Mouse (Mus musculus) kidney, embryonic 14.5 days (tissue): Measurements from ENCODE around the gene Aco2. TPM values are rescaled to one million over a fixed set of nuclear protein-coding genes. Genes with fewer than 3 reads are reported as not detected.
A peak's percentile ranks its signal among the peaks of the same experiment; 100 is the strongest.

Experiments
- ATAC-seq: fragments of 200-750 bp; cut with Nextera tagmentation; 2 replicates; pipeline ENCODE4 v1.8.0; 2017; ENCODE audit warnings: moderate number of reproducible peaks, mild to moderate bottlenecking, moderate TSS enrichment, moderate library complexity; ENCODE audit not compliant: low FRiP score, low TSS enrichment
- H3K27ac ChIP-seq: fragments of 300-500 bp; sonication (generic); 2 replicates; pipeline ENCODE4 v1.5.1; 2014; ENCODE audit warnings: low read depth, mild to moderate bottlenecking, low read length, moderate library complexity, mixed read lengths
- H3K27me3 ChIP-seq: fragments of 300-500 bp; sonication (generic); 2 replicates; pipeline ENCODE4 v1.6.1; 2014; ENCODE audit warnings: mild to moderate bottlenecking, low read length; ENCODE audit not compliant: control insufficient read depth, insufficient read depth
- H3K36me3 ChIP-seq: fragments of 300-500 bp; sonication (generic); 2 replicates; pipeline ENCODE4 v1.6.1; 2014; ENCODE audit warnings: low read length, mixed read lengths; ENCODE audit not compliant: control insufficient read depth, insufficient read depth
- H3K4me1 ChIP-seq: fragments of 300-500 bp; sonication (generic); 2 replicates; pipeline ENCODE4 v1.6.1; 2014; ENCODE audit warnings: low read length, mixed read lengths; ENCODE audit not compliant: control insufficient read depth, insufficient read depth
- H3K4me2 ChIP-seq: fragments of 300-500 bp; sonication (generic); replicated peaks from 2 replicates; pipeline ENCODE4 v1.6.1; 2014; ENCODE audit warnings: low read depth, mild to moderate bottlenecking, low read length
- H3K4me3 ChIP-seq: fragments of 300-500 bp; sonication (generic); 2 replicates; pipeline ENCODE4 v1.5.1; 2014; ENCODE audit warnings: mild to moderate bottlenecking, low read length
- H3K9ac ChIP-seq: fragments of 300-500 bp; sonication (generic); 2 replicates; pipeline ENCODE4 v1.6.1; 2014; ENCODE audit warnings: low read depth, mild to moderate bottlenecking, low read length, moderate library complexity
- H3K9me3 ChIP-seq: fragments of 300-500 bp; sonication (generic); 2 replicates; pipeline ENCODE4 v1.6.1; 2016; ENCODE audit warnings: low read length; ENCODE audit not compliant: control insufficient read depth
- WGBS: fragments of 180-500 bp; shearing (Covaris S2); extraction: QIAGEN DNeasy Blood & Tissue Kit; methylation state at CpG from one replicate; pipeline ENCODE4 v1.1.7; 2014; 5-methylcytosine and 5-hydroxymethylcytosine counted together
- polyA plus RNA-seq: library from polyadenylated mRNA; unstranded; fragments of >200 nt; fragmentation: Nextera tagmentation; extraction: Ambion mirVana; gene quantifications from 2 replicates; pipeline ENCODE4 v1.2.1, GENCODE M21; 2014

Gene Aco2
- polyA plus RNA-seq, 1 experiment from 2014 or later = 191 TPM

DNA sequence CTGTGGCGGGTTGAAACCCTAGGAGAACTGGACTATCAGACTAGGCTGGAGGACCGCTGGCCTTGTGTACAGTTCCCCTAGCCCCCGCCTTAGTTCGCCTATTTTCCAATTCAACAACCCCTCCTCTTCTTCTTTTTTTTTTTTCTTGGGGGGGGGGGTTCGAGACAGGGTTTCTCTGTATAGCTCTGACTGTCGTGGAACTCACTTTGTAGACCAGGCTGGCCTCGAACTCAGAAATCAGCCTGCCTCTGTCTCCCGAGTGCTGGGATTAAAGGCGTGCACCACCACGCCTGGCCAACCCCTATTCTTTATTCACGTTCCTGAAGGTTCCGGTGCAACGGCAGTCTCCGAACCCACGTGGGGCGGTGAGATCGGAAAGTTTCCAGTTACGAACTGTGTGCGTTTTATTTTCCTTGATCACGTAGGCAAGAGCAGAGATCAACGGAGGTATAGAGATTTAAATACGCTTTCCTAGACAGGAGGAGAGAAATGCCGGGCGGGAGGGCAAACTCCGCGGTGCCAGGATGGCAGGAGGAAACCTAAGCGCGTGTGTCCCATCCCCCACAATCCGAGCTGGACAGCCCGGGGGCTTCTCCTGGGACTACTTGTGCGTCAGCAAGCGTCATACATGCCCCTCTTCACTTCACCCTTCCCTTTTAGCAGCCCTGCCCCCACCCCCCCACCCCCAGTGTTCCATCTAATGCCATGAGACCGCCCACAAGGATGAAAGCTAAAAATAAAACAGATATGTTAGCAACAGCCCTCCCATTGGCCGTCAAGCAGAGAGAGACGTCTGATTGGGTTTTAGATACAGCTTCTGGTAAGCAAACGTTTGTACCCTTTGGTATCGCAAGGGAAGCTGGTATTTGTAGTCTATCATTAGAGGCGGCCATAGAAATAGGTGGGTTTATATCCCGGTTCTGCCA is 12.5 kb upstream of the Aco2 start:
- H3K9me3 ChIP-seq = no peaks in the 10 kb centered on the region
- peak; percentile 82 for ATAC-seq
- peak overlapping the region; percentile 91 for H3K4me2 ChIP-seq
- H3K9ac ChIP-seq = peak overlapping the region; percentile 91
- H3K36me3 ChIP-seq = peaks cover 9% of the 10 kb centered on the region; the same call in 1 of the 2 replicates
- no peaks in the 10 kb centered on the region for H3K27me3 ChIP-seq
- H3K27ac ChIP-seq = peak overlapping the region; percentile 97
- H3K4me1 ChIP-seq = 0 out of 2 replicates have a peak, but pooled peaks cover 6% of the 10 kb centered on the region
- peak overlapping the region; percentile 92 for H3K4me3 ChIP-seq
- under 1% methylated on average over 39 of the region's 39 CpGs for WGBS

GRCm38 (mm10) chr15:81860471-81861135 is 11.5 kb upstream of the Aco2 start:
- Histone ChIP-seq H3K9ac (no peak overlapping the region), H3K4me3 (peak overlapping the region; percentile 92; the same call in 1 of the 2 replicates), H3K36me3 (peaks cover 17% of the 10 kb centered on the region), H3K4me2 (peak overlapping the region; percentile 91; the same call in 1 of the 2 replicates), H3K27ac (peak overlapping the region; percentile 25; the same call in 1 of the 2 replicates), H3K4me1 (no peaks in the 10 kb centered on the region), H3K27me3 (no peaks in the 10 kb centered on the region), H3K9me3 (no peaks in the 10 kb centered on the region)
- ATAC-seq = no peak
- WGBS = 42% methylated on average over 8 of the region's 8 CpGs

DNA sequence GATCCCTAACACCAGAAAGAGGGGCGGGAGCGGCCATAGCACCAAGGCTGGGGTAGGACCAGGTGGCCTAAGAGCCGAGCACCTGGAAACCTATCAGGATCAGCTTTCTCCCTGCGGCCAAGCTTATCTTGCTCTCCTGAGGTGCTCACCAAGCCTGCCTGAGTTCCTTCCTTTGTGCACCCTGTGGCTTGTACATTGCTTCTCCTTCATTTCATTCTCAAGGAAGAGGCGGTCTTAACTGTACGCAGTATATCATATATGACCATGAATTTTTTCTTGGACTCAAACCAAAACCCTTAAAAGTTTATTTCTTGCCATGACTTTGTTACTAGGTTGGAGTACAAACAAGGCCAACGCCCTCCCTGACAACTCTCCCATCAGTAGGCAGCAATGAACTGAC is 7.9 kb upstream of the Aco2 start:
- H3K36me3 ChIP-seq = peaks cover 53% of the 10 kb centered on the region
- H3K9me3 ChIP-seq = no peaks in the 10 kb centered on the region
- no peak overlapping the region for H3K27ac ChIP-seq
- 95% methylated on average over 7 of the region's 7 CpGs for WGBS
- no peak overlapping the region for H3K9ac ChIP-seq
- ATAC-seq = no peak
- H3K27me3 ChIP-seq = no peaks in the 10 kb centered on the region
- H3K4me3 ChIP-seq = no peak overlapping the region
- no peak overlapping the region for H3K4me2 ChIP-seq
- H3K4me1 ChIP-seq = no peaks in the 10 kb centered on the region

DNA sequence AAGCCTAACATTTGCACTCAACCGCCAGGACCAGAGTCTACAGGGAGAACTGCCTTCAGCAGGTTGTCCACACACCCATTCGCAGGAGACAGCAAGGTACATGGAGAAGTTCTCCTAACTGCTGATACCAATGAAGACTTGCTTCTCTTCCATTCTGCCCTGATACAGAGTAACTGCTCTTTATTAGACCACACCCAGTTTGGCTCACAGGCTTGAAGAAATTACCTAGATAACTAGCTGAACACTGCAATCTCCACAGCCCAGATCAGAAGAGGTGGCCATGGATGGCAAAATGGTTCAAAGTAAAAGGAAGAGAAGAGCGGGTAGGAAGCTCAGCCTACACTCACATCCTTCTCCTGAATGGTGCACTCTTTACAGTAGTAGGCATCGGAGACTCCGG is 2.1 kb upstream of the Aco2 start:
- ATAC-seq = no peak
- Histone ChIP-seq H3K27ac (no peak overlapping the region), H3K9ac (no peak overlapping the region), H3K9me3 (no peaks in the 10 kb centered on the region), H3K27me3 (no peaks in the 10 kb centered on the region), H3K4me2 (no peak overlapping the region), H3K4me3 (no peak overlapping the region), H3K4me1 (peaks cover 3% of the 10 kb centered on the region; the same call in 1 of the 2 replicates), H3K36me3 (peaks cover 58% of the 10 kb centered on the region)
- 98% methylated on average over 5 of the region's 5 CpGs for WGBS

DNA sequence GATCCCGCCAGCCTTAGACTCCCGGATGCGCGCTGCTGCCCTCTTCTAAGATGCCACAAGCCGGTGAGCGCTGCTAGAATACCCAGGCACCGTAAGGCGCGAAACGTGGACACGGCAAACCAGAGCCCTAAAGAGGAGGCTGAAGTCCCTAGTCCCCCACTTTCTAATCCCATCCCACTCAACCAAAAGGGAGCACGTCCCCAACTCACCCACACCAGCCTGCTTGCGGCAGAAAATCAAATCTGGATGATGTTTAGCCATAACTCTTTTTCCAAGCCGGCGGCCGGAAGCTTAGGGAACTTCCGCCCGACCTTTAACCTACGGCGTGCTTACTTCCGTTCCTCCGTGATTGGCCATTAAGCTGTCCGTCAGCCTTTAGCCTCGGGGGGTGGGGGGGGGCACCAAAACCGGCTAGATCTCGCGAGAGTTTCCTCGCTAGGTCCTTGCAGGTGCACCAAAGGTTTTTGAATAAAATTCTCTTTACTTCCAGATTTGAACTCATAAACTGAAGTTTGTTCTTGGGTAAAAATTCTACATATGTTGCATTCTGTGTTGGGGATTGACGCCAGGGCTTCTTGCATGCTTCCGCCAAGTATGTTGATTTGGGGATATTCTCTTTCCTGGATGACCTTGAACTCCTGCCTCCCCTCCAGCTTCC is 376 bp upstream of the Aco2 start, which contains the start of gene Phf5a:
Gene Phf5a, minus strand, starts transcription at position 308 of the 658 bp plus-strand sequence.
- H3K4me3 ChIP-seq = peak within 1 kb of the TSS; percentile 97
- H3K9me3 ChIP-seq = no peaks in the 10 kb centered on the region
- H3K4me2 ChIP-seq = peak within 1 kb of the TSS; percentile 87
- H3K36me3 ChIP-seq = peaks cover 40% of the 10 kb centered on the region
- H3K27ac ChIP-seq = peak within 1 kb of the TSS; percentile 98
- peak; percentile 86 for ATAC-seq
- under 1% methylated on average over 30 of the region's 30 CpGs for WGBS
- H3K27me3 ChIP-seq = no peaks in the 10 kb centered on the region
- H3K9ac ChIP-seq = peak within 1 kb of the TSS; percentile 85
- peaks cover 3% of the 10 kb centered on the region; the same call in 1 of the 2 replicates for H3K4me1 ChIP-seq

- Histone ChIP-seq H3K4me3 (no peak overlapping the region), H3K4me1 (peaks cover 7% of the 10 kb centered on the region), H3K9me3 (no peaks in the 10 kb centered on the region), H3K27me3 (no peaks in the 10 kb centered on the region), H3K27ac (no peak overlapping the region), H3K4me2 (no peak overlapping the region), H3K36me3 (peaks cover 5% of the 10 kb centered on the region; the same call in 1 of the 2 replicates), H3K9ac (no peak overlapping the region)
- WGBS = 71% methylated on average over 5 of the region's 5 CpGs
- no peak for ATAC-seq
Measured at GRCm38 (mm10) chr15:81879531-81880401, 7.7 kb downstream of the Aco2 start.

GRCm38 (mm10) chr15:81882348-81882747 is 10.2 kb downstream of the Aco2 start:
- Histone ChIP-seq H3K36me3 (peaks cover 2% of the 10 kb centered on the region; the same call in 1 of the 2 replicates), H3K27ac (no peak overlapping the region), H3K9me3 (no peaks in the 10 kb centered on the region), H3K4me3 (no peak overlapping the region), H3K4me1 (peaks cover 10% of the 10 kb centered on the region), H3K27me3 (no peaks in the 10 kb centered on the region), H3K4me2 (no peak overlapping the region), H3K9ac (no peak overlapping the region)
- no peak for ATAC-seq
- WGBS = 88% methylated on average over 3 of the region's 3 CpGs

- Histone ChIP-seq H3K4me1 (0 out of 2 replicates have a peak, but pooled peaks cover 3% of the 10 kb centered on the region), H3K27ac (peak overlapping the region; percentile 56; the same call in 1 of the 2 replicates), H3K9me3 (no peaks in the 10 kb centered on the region), H3K27me3 (no peaks in the 10 kb centered on the region), H3K36me3 (peaks cover 22% of the 10 kb centered on the region), H3K9ac (no peak overlapping the region), H3K4me2 (no peak overlapping the region), H3K4me3 (no peak overlapping the region)
- 0 out of 2 replicates have a peak, but pooled peaks have one; percentile 70 for ATAC-seq
- 26% methylated on average over 3 of the region's 3 CpGs for WGBS
Measured at GRCm38 (mm10) chr15:81885418-81885934, 13.4 kb downstream of the Aco2 start.
